Mouse (Mus musculus): ENCODE data around the gene Sat1. TPM values are rescaled to one million over a fixed set of nuclear protein-coding genes. Genes with fewer than 3 reads are reported as not detected.

Sat1 gene
- polyA plus RNA-seq, 1 experiment, result 90.1 TPM

- Histone ChIP-seq H3K27me3 (ENCODE audit: control insufficient read depth, insufficient read depth, low read length, poor library complexity, severe bottlenecking) (no peaks in the 10 kb centered on the region), H3K4me1 (ENCODE audit: control insufficient read depth, insufficient read depth, low read length) (no peaks in the 10 kb centered on the region), H3K4me3 (ENCODE audit: low read depth, low read length) (no peak overlapping the region), H3K9ac (ENCODE audit: low read depth, poor library complexity, severe bottlenecking) (no peak overlapping the region), H3K36me3 (ENCODE audit: control insufficient read depth, insufficient read depth, low read length, poor library complexity, severe bottlenecking) (no peaks in the 10 kb centered on the region), H3K9me3 (replicated peaks; ENCODE audit: control insufficient read depth, insufficient read depth, low read length, poor library complexity, severe bottlenecking) (no peaks in the 10 kb centered on the region), H3K27ac (ENCODE audit: insufficient read depth, low read length) (0 out of 2 replicates have a peak overlapping the region, but pooled peaks have one; percentile 28)
- no peak for TF ChIP-seq POLR2A (IDR thresholded peaks at IDR 0.05; ENCODE audit: insufficient read depth, low read length)
- 0 out of 2 replicates have a peak, but pooled peaks have one; percentile 39 for TF ChIP-seq EP300 (IDR thresholded peaks at IDR 0.05; ENCODE audit: insufficient read depth, low read depth, low read length)
Observed at GRCm38 (mm10) chrX:155201799-155202198, 14.4 kb downstream of the Sat1 start.

- Histone ChIP-seq H3K27me3 (ENCODE audit: control insufficient read depth, insufficient read depth, low read length, poor library complexity, severe bottlenecking) (no peaks in the 10 kb centered on the region), H3K4me3 (ENCODE audit: low read depth, low read length) (no peak overlapping the region), H3K27ac (ENCODE audit: insufficient read depth, low read length) (no peak overlapping the region), H3K36me3 (ENCODE audit: control insufficient read depth, insufficient read depth, low read length, poor library complexity, severe bottlenecking) (no peaks in the 10 kb centered on the region), H3K9ac (ENCODE audit: low read depth, poor library complexity, severe bottlenecking) (no peak overlapping the region), H3K4me1 (ENCODE audit: control insufficient read depth, insufficient read depth, low read length) (no peaks in the 10 kb centered on the region), H3K9me3 (replicated peaks; ENCODE audit: control insufficient read depth, insufficient read depth, low read length, poor library complexity, severe bottlenecking) (no peaks in the 10 kb centered on the region)
- TF ChIP-seq CTCF (IDR thresholded peaks at IDR 0.05; ENCODE audit: low read depth, low read length), result no peak
- no peak for TF ChIP-seq POLR2A (IDR thresholded peaks at IDR 0.05; ENCODE audit: insufficient read depth, low read length)
Observed at GRCm38 (mm10) chrX:155194979-155195378, 21.3 kb downstream of the Sat1 start.

- H3K36me3 ChIP-seq (ENCODE audit: control insufficient read depth, insufficient read depth, low read length, poor library complexity, severe bottlenecking), result no peaks in the 10 kb centered on the region
- no peak overlapping the region for H3K9ac ChIP-seq (ENCODE audit: low read depth, poor library complexity, severe bottlenecking)
- H3K4me3 ChIP-seq (ENCODE audit: low read depth, low read length), result no peak overlapping the region
- H3K27me3 ChIP-seq (ENCODE audit: control insufficient read depth, insufficient read depth, low read length, poor library complexity, severe bottlenecking), result no peaks in the 10 kb centered on the region
- no peaks in the 10 kb centered on the region for H3K9me3 ChIP-seq (replicated peaks; ENCODE audit: control insufficient read depth, insufficient read depth, low read length, poor library complexity, severe bottlenecking)
- no peaks in the 10 kb centered on the region for H3K4me1 ChIP-seq (ENCODE audit: control insufficient read depth, insufficient read depth, low read length)
- TF ChIP-seq POLR2A (IDR thresholded peaks at IDR 0.05; ENCODE audit: insufficient read depth, low read length), result no peak
- no peak for TF ChIP-seq CTCF (IDR thresholded peaks at IDR 0.05; ENCODE audit: low read depth, low read length)
- TF ChIP-seq EP300 (IDR thresholded peaks at IDR 0.05; ENCODE audit: insufficient read depth, low read depth, low read length), result no peak
- no peak overlapping the region for H3K27ac ChIP-seq (ENCODE audit: insufficient read depth, low read length)
Observed at GRCm38 (mm10) chrX:155193732-155194443, 22.4 kb downstream of the Sat1 start.

- no peaks in the 10 kb centered on the region for H3K36me3 ChIP-seq (ENCODE audit: control insufficient read depth, insufficient read depth, low read length, poor library complexity, severe bottlenecking)
- TF ChIP-seq CTCF (IDR thresholded peaks at IDR 0.05; ENCODE audit: low read depth, low read length) (no peak), POLR2A (IDR thresholded peaks at IDR 0.05; ENCODE audit: insufficient read depth, low read length) (no peak), EP300 (IDR thresholded peaks at IDR 0.05; ENCODE audit: insufficient read depth, low read depth, low read length) (no peak)
- H3K27ac ChIP-seq (ENCODE audit: insufficient read depth, low read length), result no peak overlapping the region
- H3K4me1 ChIP-seq (ENCODE audit: control insufficient read depth, insufficient read depth, low read length), result no peaks in the 10 kb centered on the region
- no peaks in the 10 kb centered on the region for H3K27me3 ChIP-seq (ENCODE audit: control insufficient read depth, insufficient read depth, low read length, poor library complexity, severe bottlenecking)
- no peak overlapping the region for H3K9ac ChIP-seq (ENCODE audit: low read depth, poor library complexity, severe bottlenecking)
- H3K9me3 ChIP-seq (replicated peaks; ENCODE audit: control insufficient read depth, insufficient read depth, low read length, poor library complexity, severe bottlenecking), result no peaks in the 10 kb centered on the region
- H3K4me3 ChIP-seq (ENCODE audit: low read depth, low read length), result no peak overlapping the region
Observed at GRCm38 (mm10) chrX:155191941-155192340, 24.3 kb downstream of the Sat1 start.

- no peak overlapping the region for H3K4me3 ChIP-seq (ENCODE audit: low read depth, low read length)
- H3K4me1 ChIP-seq (ENCODE audit: control insufficient read depth, insufficient read depth, low read length), result no peaks in the 10 kb centered on the region
- H3K36me3 ChIP-seq (ENCODE audit: control insufficient read depth, insufficient read depth, low read length, poor library complexity, severe bottlenecking), result no peaks in the 10 kb centered on the region
- H3K9me3 ChIP-seq (replicated peaks; ENCODE audit: control insufficient read depth, insufficient read depth, low read length, poor library complexity, severe bottlenecking), result no peaks in the 10 kb centered on the region
- no peak overlapping the region for H3K9ac ChIP-seq (ENCODE audit: low read depth, poor library complexity, severe bottlenecking)
- no peaks in the 10 kb centered on the region for H3K27me3 ChIP-seq (ENCODE audit: control insufficient read depth, insufficient read depth, low read length, poor library complexity, severe bottlenecking)
- TF ChIP-seq EP300 (IDR thresholded peaks at IDR 0.05; ENCODE audit: insufficient read depth, low read depth, low read length) (no peak), POLR2A (IDR thresholded peaks at IDR 0.05; ENCODE audit: insufficient read depth, low read length) (no peak), CTCF (IDR thresholded peaks at IDR 0.05; ENCODE audit: low read depth, low read length) (no peak)
- no peak overlapping the region for H3K27ac ChIP-seq (ENCODE audit: insufficient read depth, low read length)
Observed at GRCm38 (mm10) chrX:155177640-155178039, 38.6 kb downstream of the Sat1 start.

- Histone ChIP-seq H3K36me3 (ENCODE audit: control insufficient read depth, insufficient read depth, low read length, poor library complexity, severe bottlenecking) (no peaks in the 10 kb centered on the region), H3K9ac (ENCODE audit: low read depth, poor library complexity, severe bottlenecking) (no peak overlapping the region), H3K4me3 (ENCODE audit: low read depth, low read length) (no peak overlapping the region), H3K9me3 (replicated peaks; ENCODE audit: control insufficient read depth, insufficient read depth, low read length, poor library complexity, severe bottlenecking) (no peaks in the 10 kb centered on the region), H3K27me3 (ENCODE audit: control insufficient read depth, insufficient read depth, low read length, poor library complexity, severe bottlenecking) (no peaks in the 10 kb centered on the region), H3K27ac (ENCODE audit: insufficient read depth, low read length) (no peak overlapping the region), H3K4me1 (ENCODE audit: control insufficient read depth, insufficient read depth, low read length) (no peaks in the 10 kb centered on the region)
- TF ChIP-seq CTCF (IDR thresholded peaks at IDR 0.05; ENCODE audit: low read depth, low read length), result no peak
- TF ChIP-seq EP300 (IDR thresholded peaks at IDR 0.05; ENCODE audit: insufficient read depth, low read depth, low read length), result no peak
- no peak for TF ChIP-seq POLR2A (IDR thresholded peaks at IDR 0.05; ENCODE audit: insufficient read depth, low read length)
Observed at GRCm38 (mm10) chrX:155177230-155177629, 39.0 kb downstream of the Sat1 start.

All from ES-Bruce4 (cell line).